Mouse (Mus musculus) layer of hippocampus, postnatal 25 days (tissue): Measurements from ENCODE around the gene Olfr243. TPM values are rescaled to one million over a fixed set of nuclear protein-coding genes. Genes with fewer than 3 reads are reported as not detected.
"Not testable (repeated sequence)": the region's sequence is repeated elsewhere in the genome, so short reads cannot be mapped to it uniquely, and the experiment has no call there.

Experiments used
- DNase-seq, 2 experiments: peaks; one replicate each; pipeline ENCODE4 v3.0.0; 2022; ENCODE audit warnings: mixed read lengths in 2 of 2, low spot score in 1 of 2; ENCODE audit errors: extremely low spot score in 1 of 2
- total RNA-seq, 2 experiments: library from RNA; stranded (reverse); gene quantifications; 2 replicates each; pipeline ENCODE4 v1.2.3; 2021

The Olfr243 gene
- not detected for total RNA-seq

DNA sequence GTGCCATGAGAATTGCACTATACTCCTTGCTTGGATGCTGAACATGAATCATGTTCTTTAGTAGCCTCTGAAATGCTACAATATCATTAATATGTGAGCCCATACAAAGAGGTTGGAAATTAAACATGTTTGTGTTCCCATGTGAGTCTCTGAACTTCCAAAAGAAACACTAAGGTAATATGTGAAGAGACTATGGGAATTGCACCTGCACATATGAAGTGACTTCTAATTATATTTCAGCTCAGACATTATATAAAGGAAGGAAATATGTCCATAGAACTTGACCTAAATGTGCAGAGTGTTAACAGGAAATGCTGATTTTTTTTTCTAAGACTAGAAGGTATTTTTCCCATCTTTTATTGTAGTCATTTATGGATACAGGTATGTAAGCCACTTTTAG, at the start of gene Olfr243:
Gene Olfr243, plus strand, starts transcription at position 301 of the 400 bp plus-strand sequence.
- no peak for DNase-seq

DNA sequence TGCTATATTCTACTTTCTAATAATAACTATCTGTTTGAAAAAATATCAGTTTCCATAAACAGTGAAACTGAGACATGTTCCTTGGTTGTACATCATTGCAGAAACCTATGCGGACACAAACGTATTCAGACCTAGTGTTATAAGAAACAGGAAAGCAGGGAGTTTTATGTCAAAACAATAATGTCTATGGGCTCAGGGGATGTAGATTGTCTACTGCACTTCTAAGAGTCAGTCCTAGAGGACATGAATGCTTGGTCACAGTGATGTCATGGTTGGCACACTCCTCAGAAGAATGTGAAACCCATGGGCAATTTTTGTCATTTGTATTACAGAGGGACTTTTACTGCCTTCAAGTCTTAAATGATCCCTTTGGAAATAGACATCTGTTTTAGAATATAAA, 43.4 kb upstream of the Olfr243 start, which contains the start of gene Olfr624:
Gene Olfr624, minus strand, starts transcription at position 101 of the 400 bp plus-strand sequence.
- DNase-seq = no peak

GRCm38 (mm10) chr7:103682420-103682819, 32.1 kb upstream of the Olfr243 start, which contains the start of gene Olfr625-ps1:
TSS of gene Olfr625-ps1 (plus strand) at chr7:103682720.
- DNase-seq = no peak

DNA sequence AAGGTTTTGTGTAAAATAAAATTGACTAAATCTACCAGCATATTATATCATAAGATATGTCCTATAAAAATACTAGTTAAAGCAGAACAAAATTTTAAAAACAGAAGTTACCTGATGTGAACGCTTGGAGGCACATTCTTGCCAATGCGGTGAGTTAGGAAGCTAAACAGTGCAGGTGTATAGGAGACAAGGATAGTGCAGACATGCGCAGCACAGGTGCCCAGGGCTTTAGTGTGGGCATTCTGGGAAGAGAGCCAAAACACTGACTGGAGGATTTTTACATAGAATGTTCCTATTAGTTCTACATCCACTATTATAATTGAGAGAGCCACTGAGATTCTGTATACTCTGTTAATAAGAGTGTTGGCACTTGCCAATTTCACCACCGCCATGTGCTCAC, 15.0 kb upstream of the Olfr243 start:
- no peak for DNase-seq

DNA sequence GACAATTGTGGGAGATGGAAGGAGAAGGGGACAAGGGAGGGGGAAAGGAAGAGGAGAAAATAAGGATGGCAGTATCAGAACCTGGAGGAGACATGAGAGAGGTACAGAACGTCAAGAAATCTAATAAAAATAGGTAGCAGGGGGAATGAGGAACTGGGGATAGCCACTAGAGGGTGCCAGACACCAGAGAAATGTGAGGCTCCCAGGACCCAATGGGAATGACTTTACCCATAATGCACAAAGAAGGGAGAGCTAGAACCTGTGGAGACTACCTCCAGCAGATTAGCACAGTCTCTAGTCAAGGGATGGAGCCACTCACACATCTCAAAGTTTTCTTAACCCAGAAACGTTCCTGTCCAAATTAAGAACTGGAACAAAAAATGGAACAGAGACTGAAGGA, 2.4 kb upstream of the Olfr243 start:
- no peak for DNase-seq

DNA sequence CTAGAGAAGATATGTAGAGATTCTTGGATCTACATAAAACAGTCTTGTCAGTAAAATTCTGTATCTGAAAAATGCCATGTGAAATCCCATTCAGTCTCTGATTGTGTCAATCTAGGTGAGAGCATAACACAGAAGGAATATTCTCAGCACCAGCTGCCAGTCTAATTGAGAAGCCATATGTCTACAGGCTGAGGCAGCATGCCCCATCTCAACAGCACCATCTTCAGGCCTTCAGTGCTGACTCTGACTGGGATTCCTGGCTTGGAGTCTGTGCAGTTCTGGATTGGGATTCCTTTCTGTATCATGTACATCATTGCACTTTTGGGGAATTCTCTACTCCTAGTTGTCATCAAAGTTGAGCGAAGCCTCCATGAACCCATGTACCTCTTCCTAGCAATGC, 1.9 kb downstream of the Olfr243 start:
- not testable (repeated sequence) for DNase-seq

GRCm38 (mm10) chr7:103730074-103730473, 15.6 kb downstream of the Olfr243 start, which contains the start of gene Olfr628:
TSS of gene Olfr628 (plus strand) at chr7:103730374.
- DNase-seq = no peak

GRCm38 (mm10) chr7:103744843-103745242, 30.4 kb downstream of the Olfr243 start, which contains the start of gene Olfr629:
TSS of gene Olfr629 (minus strand) at chr7:103744943.
- DNase-seq = no peak

- no peak for DNase-seq
Measured at GRCm38 (mm10) chr7:103757233-103757632, 42.8 kb downstream of the Olfr243 start, which contains the start of gene Olfr630. TSS of gene Olfr630 (minus strand) at chr7:103757333.

DNA sequence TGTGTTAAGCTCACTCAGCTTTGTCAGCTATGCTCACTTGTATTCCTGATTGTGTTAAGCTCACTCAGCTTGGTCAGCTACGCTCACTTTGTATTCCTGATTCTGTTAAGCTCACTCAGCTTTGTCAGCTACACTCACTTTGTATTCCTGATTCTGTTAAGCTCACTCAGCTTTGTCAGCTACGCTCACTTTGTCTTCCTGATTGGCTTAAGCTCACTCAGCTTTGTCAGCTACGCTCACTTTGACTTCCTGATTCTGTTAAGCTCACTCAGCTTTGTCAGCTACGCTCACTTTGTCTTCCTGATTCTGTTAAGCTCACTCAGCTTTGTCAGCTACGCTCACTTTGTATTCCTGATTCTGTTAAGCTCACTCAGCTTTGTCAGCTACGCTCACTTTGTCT, 47.7 kb downstream of the Olfr243 start:
- DNase-seq = not testable (repeated sequence)

- DNase-seq = not testable (repeated sequence)
Measured at GRCm38 (mm10) chr7:103767687-103768086, 53.2 kb downstream of the Olfr243 start.

Other genes starting within 250 kb of the Olfr243 start
- gene Olfr608, start 244.8 kb upstream of the Olfr243 start, total RNA-seq = not detected
- gene Olfr609, start 216.6 kb upstream of the Olfr243 start, total RNA-seq = not detected
- gene Olfr610, start 202.5 kb upstream of the Olfr243 start, total RNA-seq = not detected
- gene Olfr611, start 193.8 kb upstream of the Olfr243 start, total RNA-seq = not detected
- not detected for gene Olfr612, start 172.0 kb upstream of the Olfr243 start, total RNA-seq
- not detected for gene Olfr613, start 166.6 kb upstream of the Olfr243 start, total RNA-seq
- not detected for gene Olfr615, start 158.6 kb upstream of the Olfr243 start, total RNA-seq
- not detected for gene Olfr616, start 145.5 kb upstream of the Olfr243 start, total RNA-seq
- not detected for gene Olfr617, start 141.6 kb upstream of the Olfr243 start, total RNA-seq
- not detected for gene Olfr618, start 124.6 kb upstream of the Olfr243 start, total RNA-seq
- not detected for gene Olfr619, start 114.1 kb upstream of the Olfr243 start, total RNA-seq
- not detected for gene Olfr620, start 102.1 kb upstream of the Olfr243 start, total RNA-seq
- gene Olfr622, start 72.0 kb upstream of the Olfr243 start, total RNA-seq = not detected
- gene Olfr623, start 51.0 kb upstream of the Olfr243 start, total RNA-seq = not detected
- under 1 TPM in 1 of 2 experiments, not detected in 1; 0.05 TPM for gene Olfr624, start 43.5 kb upstream of the Olfr243 start, total RNA-seq
- not detected for gene Olfr625-ps1, start 32.0 kb upstream of the Olfr243 start, total RNA-seq
- not detected for gene Olfr628, start 15.7 kb downstream of the Olfr243 start, total RNA-seq
- not detected for gene Olfr629, start 30.3 kb downstream of the Olfr243 start, total RNA-seq
- gene Olfr630, start 42.7 kb downstream of the Olfr243 start, total RNA-seq = not detected
- gene Olfr69, start 56.9 kb downstream of the Olfr243 start, total RNA-seq = not detected
- not detected for gene Olfr68, start 65.0 kb downstream of the Olfr243 start, total RNA-seq
- gene Olfr67, start 77.2 kb downstream of the Olfr243 start, total RNA-seq = not detected
- gene Hbb-bt, start 99.3 kb downstream of the Olfr243 start, total RNA-seq = 10 to 100 TPM; 73.9 to 75.8 TPM
- 100 to 1,000 TPM; 561 to 593 TPM for gene Hbb-bs, start 113.4 kb downstream of the Olfr243 start, total RNA-seq
- not detected for gene Hbb-bh2, start 125.8 kb downstream of the Olfr243 start, total RNA-seq
- gene Hbb-bh1, start 128.5 kb downstream of the Olfr243 start, total RNA-seq = not detected
- gene Hbb-y, start 138.5 kb downstream of the Olfr243 start, total RNA-seq = not detected
- not detected for gene Olfr66, start 171.6 kb downstream of the Olfr243 start, total RNA-seq
- gene Olfr64, start 179.8 kb downstream of the Olfr243 start, total RNA-seq = not detected
- gene Olfr65, start 188.8 kb downstream of the Olfr243 start, total RNA-seq = not detected
- gene Olfr631, start 214.2 kb downstream of the Olfr243 start, total RNA-seq = not detected
- not detected for gene Olfr632, start 219.7 kb downstream of the Olfr243 start, total RNA-seq
- not detected for gene Olfr633, start 229.8 kb downstream of the Olfr243 start, total RNA-seq